Mouse (Mus musculus) c-Kit-positive CD71-positive TER-119-positive erythroid progenitor cells, embryonic 14.5 days (primary cell): ENCODE results near the gene Hbb-y.
"Not testable (repeated sequence)": the region's sequence is repeated elsewhere in the genome, so short reads cannot be mapped to it uniquely, and the experiment has no call there.

Experiments used
- DNase-seq: peaks from one replicate; pipeline ENCODE4 v3.0.0-alpha.2; 2013; ENCODE audit warnings: low spot score

Gene Hbb-y

GRCm38 (mm10) chr7:103853090-103853489 is at the start of gene Hbb-y:
Gene Hbb-y (minus strand): TSS chr7:103853216.
- DNase-seq, result no peak

- DNase-seq, result no peak
Observed at GRCm38 (mm10) chr7:103894385-103894784, 41.4 kb upstream of the Hbb-y start, which contains the start of gene Olfr64. Gene Olfr64 (minus strand): TSS chr7:103894485.

- no peak for DNase-seq
Observed at GRCm38 (mm10) chr7:103886152-103886551, 33.1 kb upstream of the Hbb-y start, which contains the start of gene Olfr66. Gene Olfr66 (minus strand): TSS chr7:103886252.

GRCm38 (mm10) chr7:103877093-103877492 is 24.1 kb upstream of the Hbb-y start:
- peak; percentile 85 for DNase-seq

- no peak for DNase-seq
Observed at GRCm38 (mm10) chr7:103874451-103874850, 21.4 kb upstream of the Hbb-y start.

GRCm38 (mm10) chr7:103873064-103873463 is 20.0 kb upstream of the Hbb-y start:
- DNase-seq, result peak; percentile 81

- peak; percentile 92 for DNase-seq
Observed at GRCm38 (mm10) chr7:103870667-103871066, 17.7 kb upstream of the Hbb-y start.

DNA sequence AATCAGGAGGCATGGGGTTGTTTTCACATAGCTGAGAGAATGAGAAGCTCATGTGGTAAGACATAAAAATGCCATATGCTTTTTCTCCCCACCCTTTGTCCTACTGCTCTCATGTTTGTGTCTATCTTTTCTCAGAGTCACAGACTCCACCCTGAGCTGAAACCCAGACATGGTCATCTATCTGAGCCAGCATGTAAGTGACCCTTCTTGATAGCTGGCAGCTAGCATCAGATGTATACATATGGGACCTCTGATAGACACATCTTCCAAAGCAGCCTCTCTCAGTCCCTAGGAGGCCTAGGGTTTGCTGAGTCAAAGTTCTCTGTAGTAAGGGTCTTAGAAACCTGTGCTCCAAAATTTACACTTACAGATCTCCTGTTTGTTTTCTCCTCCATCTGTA is 12.7 kb upstream of the Hbb-y start:
- DNase-seq, result peak; percentile 89

- no peak for DNase-seq
Observed at GRCm38 (mm10) chr7:103861531-103861930, 8.5 kb upstream of the Hbb-y start.

- DNase-seq, result peak; percentile 100
Observed at GRCm38 (mm10) chr7:103860855-103861254, 7.8 kb upstream of the Hbb-y start.

DNA sequence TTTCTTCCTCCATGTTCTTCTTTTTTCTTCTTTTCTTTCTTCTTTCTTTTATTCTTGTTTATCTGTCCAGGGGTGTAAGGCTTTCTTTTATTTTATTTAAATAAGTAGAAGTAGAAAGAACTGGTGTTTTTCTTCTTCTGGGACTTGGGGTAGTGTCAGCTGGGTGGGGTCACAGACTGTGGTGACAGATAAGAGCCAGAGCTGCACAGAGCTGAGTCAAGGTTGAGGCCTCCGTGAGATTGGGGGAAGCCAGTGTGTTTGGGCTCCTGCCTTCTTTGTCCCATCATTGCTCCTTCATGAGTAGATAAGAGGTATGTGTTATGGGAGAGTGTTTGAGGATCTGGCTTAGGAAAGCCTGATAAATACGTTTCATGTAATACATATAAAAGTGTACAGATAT is 6.1 kb upstream of the Hbb-y start:
- peak; percentile 93 for DNase-seq

GRCm38 (mm10) chr7:103854669-103855068 is 1.7 kb upstream of the Hbb-y start:
- DNase-seq, result no peak

DNA sequence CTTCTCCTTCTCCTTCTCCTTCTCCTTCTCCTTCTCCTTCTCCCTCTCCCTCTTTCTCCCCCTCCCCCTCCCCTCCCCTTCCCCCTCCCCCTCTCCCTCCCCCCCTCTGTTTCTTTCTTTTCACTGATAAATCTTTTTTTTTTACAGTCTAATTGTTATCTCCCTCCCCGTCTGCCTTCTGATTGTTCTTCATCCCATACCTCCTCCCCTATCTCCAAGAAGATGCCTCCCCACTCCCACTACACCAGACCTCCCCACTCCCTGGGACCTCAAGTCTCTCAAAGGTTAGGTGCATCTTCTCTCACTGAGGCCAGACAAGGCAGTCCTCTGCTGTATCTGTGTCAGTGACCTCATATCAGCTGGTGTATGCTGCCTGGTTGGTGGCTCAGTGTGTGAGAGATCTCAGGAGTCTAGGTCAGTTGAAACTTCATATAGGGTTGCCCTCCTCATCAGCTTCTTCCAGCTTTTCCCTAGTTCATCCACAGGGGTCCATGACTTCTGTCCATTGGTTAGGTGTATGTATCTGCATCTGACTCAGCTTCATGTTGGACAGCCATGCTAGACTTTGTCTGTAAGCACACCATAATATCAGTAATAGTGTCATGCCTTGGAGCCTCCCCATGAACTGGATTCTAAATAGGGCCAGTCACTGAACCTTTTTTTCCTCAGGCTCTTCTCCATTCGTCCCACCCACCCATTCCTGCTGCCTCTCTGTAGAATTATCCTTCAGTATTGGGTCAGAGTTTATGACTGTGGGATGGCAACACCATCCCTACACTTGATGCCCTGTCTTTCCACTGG is 8.3 kb downstream of the Hbb-y start:
- DNase-seq, result no peak

GRCm38 (mm10) chr7:103843034-103843433 is 10.0 kb downstream of the Hbb-y start, which contains the start of gene Hbb-bh1:
Gene Hbb-bh1 (minus strand): TSS chr7:103843164.
- no peak for DNase-seq

GRCm38 (mm10) chr7:103840268-103840667 is 12.7 kb downstream of the Hbb-y start, which contains the start of gene Hbb-bh2:
Gene Hbb-bh2 (minus strand): TSS chr7:103840520.
- DNase-seq, result no peak

DNA sequence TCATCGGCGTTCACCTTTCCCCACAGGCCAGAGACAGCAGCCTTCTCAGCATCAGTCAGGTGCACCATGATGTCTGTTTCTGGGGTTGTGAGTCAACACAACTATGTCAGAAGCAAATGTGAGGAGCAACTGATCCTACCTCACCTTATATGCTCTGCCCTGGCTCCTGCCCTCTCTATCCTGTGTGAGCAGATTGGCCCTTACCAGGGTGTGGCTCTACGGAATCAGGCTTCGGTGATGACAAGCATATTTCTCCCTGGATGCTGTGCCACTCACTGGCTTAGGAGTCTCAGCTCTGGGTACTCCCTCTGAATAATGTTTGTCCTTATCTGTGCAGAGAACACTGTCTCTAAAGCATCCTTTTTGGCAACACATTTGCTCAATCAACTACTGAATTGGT is 25.2 kb downstream of the Hbb-y start, which contains the start of gene Hbb-bs:
Gene Hbb-bs, minus strand, starts transcription at position 289 of the 400 bp plus-strand sequence.
- peak; percentile 94 for DNase-seq

- not testable (repeated sequence) for DNase-seq
Observed at GRCm38 (mm10) chr7:103827139-103827538, 25.9 kb downstream of the Hbb-y start.

GRCm38 (mm10) chr7:103826255-103826887 is 26.6 kb downstream of the Hbb-y start:
- DNase-seq, result peak; percentile 87

GRCm38 (mm10) chr7:103825536-103826254 is 27.3 kb downstream of the Hbb-y start:
- DNase-seq, result peak; percentile 84

DNA sequence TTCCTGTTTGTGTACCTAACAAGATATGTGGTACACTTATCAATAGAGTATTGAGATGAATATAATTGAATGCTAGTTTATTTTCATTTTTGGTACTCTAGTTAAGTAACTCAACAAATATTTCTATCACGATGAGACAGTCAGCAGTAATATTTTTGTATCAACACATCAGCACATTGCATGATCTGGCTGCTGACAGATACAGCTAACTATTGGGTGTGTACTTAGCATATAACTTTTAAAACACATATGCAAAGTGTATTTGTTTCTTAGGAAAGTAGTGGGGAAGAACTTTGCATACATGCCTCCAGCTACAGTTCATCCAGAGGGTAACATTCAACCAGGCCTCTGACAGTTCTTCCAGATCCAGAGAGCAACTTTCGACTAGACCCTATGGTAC is 28.4 kb downstream of the Hbb-y start:
- peak; percentile 60 for DNase-seq

DNA sequence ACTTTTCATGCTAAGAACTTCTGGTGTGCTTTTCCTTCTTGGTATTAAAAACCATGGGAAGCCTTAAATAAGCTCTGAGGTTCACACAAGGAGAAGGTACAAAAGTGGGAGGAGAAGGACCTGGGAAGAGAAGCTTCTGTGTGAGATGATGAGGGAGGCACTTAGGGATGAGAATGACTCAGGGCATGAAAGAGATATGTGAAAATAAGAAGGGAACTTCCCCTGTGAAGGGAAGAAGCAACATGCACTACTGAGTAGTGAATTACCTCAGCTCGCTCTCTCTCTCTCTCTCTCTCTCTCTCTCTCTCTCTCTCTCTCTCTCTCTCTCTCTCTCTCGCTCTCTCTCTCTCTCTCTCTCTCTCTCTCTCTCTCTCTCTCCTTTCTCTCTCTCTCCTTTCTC is 37.9 kb downstream of the Hbb-y start:
- DNase-seq, result peak; percentile 42

DNA sequence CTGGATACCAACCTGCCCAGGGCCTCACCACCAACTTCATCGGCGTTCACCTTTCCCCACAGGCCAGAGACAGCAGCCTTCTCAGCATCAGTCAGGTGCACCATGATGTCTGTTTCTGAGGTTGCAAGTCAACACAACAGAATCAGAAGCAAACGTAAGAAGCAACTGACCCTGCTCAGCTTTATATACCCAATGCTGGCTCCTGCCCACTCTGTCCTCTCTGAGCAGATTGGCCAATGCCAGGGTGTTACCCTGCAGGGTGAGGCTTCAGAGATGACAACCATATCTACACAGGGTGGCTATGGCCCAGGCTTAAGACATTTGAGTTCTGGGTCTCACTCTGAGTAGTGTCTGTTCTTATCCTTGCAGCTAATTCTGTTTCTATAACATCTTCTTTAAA is 39.2 kb downstream of the Hbb-y start, which contains the start of gene Hbb-bt:
Gene Hbb-bt, minus strand, starts transcription at position 231 of the 400 bp plus-strand sequence.
- DNase-seq, result peak; percentile 92
